Comparison of ENCODE assay signal across 11 mouse cellular contexts in genomic region chr4:155833234-155833633, GRCm38 (mm10). TPM values are rescaled to one million over a fixed set of nuclear protein-coding genes. Genes with fewer than 3 reads are reported as not detected.
A peak's percentile ranks its signal among the peaks of the same experiment; 100 is the strongest.
DNase-seq lines count a peak whose midpoint lies in the region; ATAC-seq and TF ChIP-seq lines count a peak whose summit lies in the region.
"Had no signal": no experiment of that assay in that cellular context is flagged by ENCODE, and none has a peak within 500 bp of the region (broad histone marks: within the 10 kb centered on the region; RNA-seq: fewer than 3 reads in every experiment).

No protein-coding gene starts in this region.

- no peak overlapping the region for H3K27ac ChIP-seq in forebrain, embryonic 10.5 days
- no peak overlapping the region for H3K27ac ChIP-seq in forebrain, embryonic 15.5 days (replicated peaks)
- H3K27ac ChIP-seq in lung, postnatal 0 days (ENCODE audit: low read length): peak overlapping the region; percentile 51; the same call in 1 of the 2 replicates
- H3K27ac ChIP-seq in bone marrow macrophage, adult 2 months (ENCODE audit: insufficient read depth, low read depth, low read length): peak overlapping the region; percentile 52
- H3K27ac ChIP-seq in liver, embryonic 13.5 days: peak overlapping the region; percentile 34

- TF ChIP-seq EP300 in lung, postnatal 0 days (IDR thresholded peaks at IDR 0.05): no peak

- no peak for ATAC-seq in forebrain, embryonic 15.5 days (replicated peaks)
- no peak for ATAC-seq in lung, postnatal 0 days
- no peak for ATAC-seq in liver, embryonic 13.5 days (ENCODE audit: low read depth)
- ATAC-seq: hindbrain, embryonic 16.5 days had no signal

- no peaks in the 10 kb centered on the region for H3K27me3 ChIP-seq in forebrain, embryonic 10.5 days (ENCODE audit: poor library complexity, severe bottlenecking)
- no peaks in the 10 kb centered on the region for H3K27me3 ChIP-seq in forebrain, embryonic 15.5 days
- H3K27me3 ChIP-seq in lung, postnatal 0 days (replicated peaks; ENCODE audit: insufficient read depth, low read length): no peaks in the 10 kb centered on the region
- 0 out of 2 replicates have a peak, but pooled peaks cover 3% of the 10 kb centered on the region for H3K27me3 ChIP-seq in liver, embryonic 13.5 days
- H3K27me3 ChIP-seq: heart, embryonic 13.5 days had no signal

- intact Hi-C loops in left cerebral cortex, postnatal 36 days (cut with DNase I): no loop called here
- intact Hi-C loops in left cerebral cortex, postnatal 4 days (cut with DNase I): no loop called here

- no peak for TF ChIP-seq POLR2A in bone marrow macrophage, adult 2 months (IDR thresholded peaks at IDR 0.05; ENCODE audit: borderline replicate concordance, low read depth, low read length)

- no peak overlapping the region for H3K9ac ChIP-seq in forebrain, embryonic 15.5 days (replicated peaks)
- no peak overlapping the region for H3K9ac ChIP-seq in lung, postnatal 0 days (replicated peaks; ENCODE audit: low read depth)
- H3K9ac ChIP-seq in liver, embryonic 13.5 days: 0 out of 2 replicates have a peak overlapping the region, but pooled peaks have one; percentile 94

- H3K4me1 ChIP-seq in forebrain, embryonic 10.5 days: peaks cover 36% of the 10 kb centered on the region
- peaks cover 29% of the 10 kb centered on the region for H3K4me1 ChIP-seq in forebrain, embryonic 15.5 days
- peaks cover 6% of the 10 kb centered on the region; the same call in 1 of the 2 replicates for H3K4me1 ChIP-seq in lung, postnatal 0 days (ENCODE audit: insufficient read depth, low read depth, low read length)
- H3K4me1 ChIP-seq in bone marrow macrophage, adult 2 months (ENCODE audit: control insufficient read depth, insufficient read depth, low read length): peaks cover 33% of the 10 kb centered on the region
- peaks cover 40% of the 10 kb centered on the region for H3K4me1 ChIP-seq in liver, embryonic 13.5 days (replicated peaks)

- 91% methylated on average over 4 of the region's 4 CpGs for WGBS in forebrain, embryonic 10.5 days
- 90% methylated on average over 4 of the region's 4 CpGs for WGBS in forebrain, embryonic 15.5 days
- 87% methylated on average over 4 of the region's 4 CpGs for WGBS in lung, postnatal 0 days
- 80% methylated on average over 4 of the region's 4 CpGs for WGBS in liver, embryonic 13.5 days (ENCODE audit: insufficient replicate concordance)

- no peak for DNase-seq in forebrain, embryonic 10.5 days (ENCODE audit: extremely low spot score, low spot score)
- no peak for DNase-seq in lung, postnatal 0 days (ENCODE audit: low spot score)
- no peak for DNase-seq in lung, postnatal 4 days
- no peak for DNase-seq in liver, embryonic 13.5 days
- no peak for DNase-seq in left cerebral cortex, postnatal 36 days (ENCODE audit: low spot score in 2 of 2)
- DNase-seq in left cerebral cortex, postnatal 4 days: no peak
- DNase-seq: cerebellum, adult 11 months had no signal

- H3K36me3 ChIP-seq in forebrain, embryonic 10.5 days (replicated peaks): peaks cover 33% of the 10 kb centered on the region
- 0 out of 2 replicates have a peak, but pooled peaks cover 5% of the 10 kb centered on the region for H3K36me3 ChIP-seq in forebrain, embryonic 15.5 days
- no peaks in the 10 kb centered on the region for H3K36me3 ChIP-seq in lung, postnatal 0 days (ENCODE audit: insufficient read depth, low read length)
- peaks cover 17% of the 10 kb centered on the region for H3K36me3 ChIP-seq in liver, embryonic 13.5 days

- H3K9me3 ChIP-seq in forebrain, embryonic 10.5 days: no peaks in the 10 kb centered on the region; the same call in 1 of the 2 replicates
- H3K9me3 ChIP-seq in forebrain, embryonic 15.5 days: no peaks in the 10 kb centered on the region
- no peaks in the 10 kb centered on the region for H3K9me3 ChIP-seq in lung, postnatal 0 days (ENCODE audit: low read length)
- H3K9me3 ChIP-seq in liver, embryonic 13.5 days (replicated peaks): no peaks in the 10 kb centered on the region
- H3K9me3 ChIP-seq: heart, embryonic 13.5 days had no signal

- H3K4me3 ChIP-seq in forebrain, embryonic 10.5 days: peak overlapping the region; percentile 25; the same call in 1 of the 2 replicates
- no peak overlapping the region for H3K4me3 ChIP-seq in forebrain, embryonic 15.5 days
- no peak overlapping the region for H3K4me3 ChIP-seq in lung, postnatal 0 days (ENCODE audit: low read depth, low read length)
- H3K4me3 ChIP-seq in bone marrow macrophage, adult 2 months (ENCODE audit: insufficient read depth, low read length): peak overlapping the region; percentile 91; the same call in 1 of the 2 replicates
- H3K4me3 ChIP-seq in liver, embryonic 13.5 days (replicated peaks): peak overlapping the region; percentile 94; the same call in 1 of the 2 replicates

- no peak overlapping the region for H3K4me2 ChIP-seq in forebrain, embryonic 15.5 days (replicated peaks)
- H3K4me2 ChIP-seq in lung, postnatal 0 days (replicated peaks; ENCODE audit: low read depth, low read length): no peak overlapping the region
- peak overlapping the region; percentile 92 for H3K4me2 ChIP-seq in liver, embryonic 13.5 days

- TF ChIP-seq CTCF in lung, postnatal 0 days (IDR thresholded peaks at IDR 0.05): no peak
- no peak for TF ChIP-seq CTCF in bone marrow macrophage, adult 2 months (IDR thresholded peaks at IDR 0.05; ENCODE audit: low read depth, low read length)

RNA-seq across cellular contexts. Expression of gene Aurkaip1, which starts 2.2 kb away (rescaled TPM):
- polyA plus RNA-seq in forebrain, embryonic 10.5 days (2016; fragmentation: Nextera tagmentation; extraction: Ambion mirVana): 165 and 172 TPM in 2 replicates
- polyA plus RNA-seq in forebrain, embryonic 15.5 days (2015; fragmentation: Nextera tagmentation; extraction: Ambion mirVana): 127 and 130 TPM in 2 replicates
- 117 and 128 TPM in 2 replicates for polyA plus RNA-seq in lung, postnatal 0 days (2015; fragmentation: Nextera tagmentation; extraction: Ambion mirVana)
- 99.3 and 105 TPM in 2 replicates for polyA plus RNA-seq in bone marrow macrophage, adult 2 months (2012; ENCODE audit: insufficient read depth, insufficient read length, missing spikeins)
- 147 and 148 TPM in 2 replicates for polyA plus RNA-seq in liver, embryonic 13.5 days (2015; fragmentation: Nextera tagmentation; extraction: Ambion mirVana)
- total RNA-seq in left cerebral cortex, postnatal 36 days (2021): 100 to 1,000 TPM in 1 of 2 experiments, 10 to 100 TPM in 1; 88.7 to 101 TPM
- total RNA-seq in left cerebral cortex, postnatal 4 days (2021): 10 to 100 TPM; 59.7 to 62.7 TPM

RNA-seq across cellular contexts. Expression of gene Mxra8, which starts 6.2 kb away (rescaled TPM):
- 37.6 and 39.4 TPM in 2 replicates for polyA plus RNA-seq in forebrain, embryonic 10.5 days (2016; fragmentation: Nextera tagmentation; extraction: Ambion mirVana)
- polyA plus RNA-seq in forebrain, embryonic 15.5 days (2015; fragmentation: Nextera tagmentation; extraction: Ambion mirVana): 15.0 and 19.0 TPM in 2 replicates
- polyA plus RNA-seq in lung, postnatal 0 days (2015; fragmentation: Nextera tagmentation; extraction: Ambion mirVana): 321 and 330 TPM in 2 replicates
- 1.2 and 2.7 TPM in 2 replicates for polyA plus RNA-seq in bone marrow macrophage, adult 2 months (2012; ENCODE audit: insufficient read depth, insufficient read length, missing spikeins)
- 5.6 and 6.8 TPM in 2 replicates for polyA plus RNA-seq in liver, embryonic 13.5 days (2015; fragmentation: Nextera tagmentation; extraction: Ambion mirVana)
- 10 to 100 TPM in 1 of 2 experiments, 1 to 10 TPM in 1; 5.8 to 10.3 TPM for total RNA-seq in left cerebral cortex, postnatal 36 days (2021)
- total RNA-seq in left cerebral cortex, postnatal 4 days (2021): 10 to 100 TPM; 15.0 to 15.1 TPM

RNA-seq across cellular contexts. Expression of gene Dvl1, which starts 14.0 kb away (rescaled TPM):
- polyA plus RNA-seq in forebrain, embryonic 10.5 days (2016; fragmentation: Nextera tagmentation; extraction: Ambion mirVana): 4.6 and 5.3 TPM in 2 replicates
- polyA plus RNA-seq in forebrain, embryonic 15.5 days (2015; fragmentation: Nextera tagmentation; extraction: Ambion mirVana): 10.6 and 23.1 TPM in 2 replicates
- 9.1 and 11.9 TPM in 2 replicates for polyA plus RNA-seq in lung, postnatal 0 days (2015; fragmentation: Nextera tagmentation; extraction: Ambion mirVana)
- polyA plus RNA-seq in bone marrow macrophage, adult 2 months (2012; ENCODE audit: insufficient read depth, insufficient read length, missing spikeins): 20.9 and 27.3 TPM in 2 replicates
- polyA plus RNA-seq in liver, embryonic 13.5 days (2015; fragmentation: Nextera tagmentation; extraction: Ambion mirVana): 1.8 and 2.4 TPM in 2 replicates
- 10 to 100 TPM; 85.8 to 91.7 TPM for total RNA-seq in left cerebral cortex, postnatal 36 days (2021)
- total RNA-seq in left cerebral cortex, postnatal 4 days (2021): 10 to 100 TPM; 82.5 to 88.2 TPM

RNA-seq across cellular contexts. Expression of gene Ccnl2, which starts 20.9 kb away (rescaled TPM):
- polyA plus RNA-seq in forebrain, embryonic 10.5 days (2016; fragmentation: Nextera tagmentation; extraction: Ambion mirVana): 166 and 168 TPM in 2 replicates
- polyA plus RNA-seq in forebrain, embryonic 15.5 days (2015; fragmentation: Nextera tagmentation; extraction: Ambion mirVana): 172 and 173 TPM in 2 replicates
- polyA plus RNA-seq in lung, postnatal 0 days (2015; fragmentation: Nextera tagmentation; extraction: Ambion mirVana): 110 and 122 TPM in 2 replicates
- 100 and 112 TPM in 2 replicates for polyA plus RNA-seq in bone marrow macrophage, adult 2 months (2012; ENCODE audit: insufficient read depth, insufficient read length, missing spikeins)
- 62.9 and 68.8 TPM in 2 replicates for polyA plus RNA-seq in liver, embryonic 13.5 days (2015; fragmentation: Nextera tagmentation; extraction: Ambion mirVana)
- total RNA-seq in left cerebral cortex, postnatal 36 days (2021): 10 to 100 TPM; 50.4 to 84.5 TPM
- 10 to 100 TPM; 84.1 to 85.0 TPM for total RNA-seq in left cerebral cortex, postnatal 4 days (2021)

RNA-seq across cellular contexts. Expression of gene Tas1r3, which starts 29.9 kb away (rescaled TPM):
- polyA plus RNA-seq in forebrain, embryonic 10.5 days (2016; fragmentation: Nextera tagmentation; extraction: Ambion mirVana): 0.12 and 0.33 TPM in 2 replicates
- polyA plus RNA-seq in forebrain, embryonic 15.5 days (2015; fragmentation: Nextera tagmentation; extraction: Ambion mirVana): 0.64 and 0.73 TPM in 2 replicates
- 0.19 and 0.25 TPM in 2 replicates for polyA plus RNA-seq in lung, postnatal 0 days (2015; fragmentation: Nextera tagmentation; extraction: Ambion mirVana)
- polyA plus RNA-seq in bone marrow macrophage, adult 2 months (2012; ENCODE audit: insufficient read depth, insufficient read length, missing spikeins): 0.62 and 0.68 TPM in 2 replicates
- polyA plus RNA-seq in liver, embryonic 13.5 days (2015; fragmentation: Nextera tagmentation; extraction: Ambion mirVana): 0.05 and 0.09 TPM in 2 replicates
- under 1 TPM; 0.11 to 0.15 TPM for total RNA-seq in left cerebral cortex, postnatal 36 days (2021)
- under 1 TPM; 0.28 to 0.32 TPM for total RNA-seq in left cerebral cortex, postnatal 4 days (2021)

Comparison
In these comparisons a context has a peak if more than half of its experiments do, and no peak if none do; other contexts are left out.
1. H3K4me3 ChIP-seq: peak in forebrain, embryonic 10.5 days (single experiment), bone marrow macrophage, adult 2 months (single experiment) and liver, embryonic 13.5 days (single experiment); none in forebrain, embryonic 15.5 days (single experiment) and lung, postnatal 0 days (single experiment).
2. H3K27ac ChIP-seq: peak in lung, postnatal 0 days (single experiment), bone marrow macrophage, adult 2 months (single experiment) and liver, embryonic 13.5 days (single experiment); none in forebrain, embryonic 10.5 days (single experiment) and forebrain, embryonic 15.5 days (single experiment).